ENCODE assay signal across 18 mouse cellular contexts in the genomic region with DNA sequence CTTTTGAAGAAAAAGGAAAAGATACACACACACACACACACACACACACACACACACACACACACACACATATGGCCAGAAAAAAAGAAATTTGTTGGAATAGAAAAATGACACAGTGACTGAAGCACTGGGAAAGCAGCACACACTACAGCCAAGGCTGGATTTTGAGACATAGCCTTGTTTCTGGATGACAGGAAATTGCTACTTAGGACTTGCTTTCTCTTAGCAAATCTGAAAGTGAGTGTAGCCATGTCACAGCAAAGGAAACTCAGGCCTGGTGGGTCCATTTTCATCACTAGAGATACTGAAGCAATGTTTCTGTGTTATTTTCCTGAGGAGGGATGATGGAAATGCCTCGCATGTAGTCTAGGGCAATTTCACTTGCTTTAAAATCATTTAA.
DNase-seq lines count a peak whose midpoint lies in the region; ATAC-seq and TF ChIP-seq lines count a peak whose summit lies in the region.
"Had no signal": no experiment of that assay in that cellular context is flagged by ENCODE, and none has a peak within 500 bp of the region (broad histone marks: within the 10 kb centered on the region; RNA-seq: fewer than 3 reads in every experiment).

No protein-coding gene starts in this region.

- H3K36me3 ChIP-seq in heart, embryonic 10.5 days, result no peaks in the 10 kb centered on the region
- H3K36me3 ChIP-seq in intestine, embryonic 14.5 days (ENCODE audit: control insufficient read depth, insufficient read depth, low read length), result no peaks in the 10 kb centered on the region
- H3K36me3 ChIP-seq in intestine, postnatal 0 days (ENCODE audit: control insufficient read depth, insufficient read depth), result no peaks in the 10 kb centered on the region
- H3K36me3 ChIP-seq in neural tube, embryonic 12.5 days, result no peaks in the 10 kb centered on the region
- no peaks in the 10 kb centered on the region for H3K36me3 ChIP-seq in neural tube, embryonic 15.5 days
- no peaks in the 10 kb centered on the region for H3K36me3 ChIP-seq in limb, embryonic 14.5 days (ENCODE audit: control insufficient read depth, insufficient read depth, low read length)
- H3K36me3 ChIP-seq in liver, postnatal 0 days (replicated peaks; ENCODE audit: insufficient read depth, low read length), result no peaks in the 10 kb centered on the region

- no peaks in the 10 kb centered on the region for H3K9me3 ChIP-seq in heart, embryonic 10.5 days
- H3K9me3 ChIP-seq in intestine, embryonic 14.5 days (ENCODE audit: control insufficient read depth, low read length), result no peaks in the 10 kb centered on the region
- H3K9me3 ChIP-seq in intestine, postnatal 0 days (ENCODE audit: control insufficient read depth), result no peaks in the 10 kb centered on the region
- H3K9me3 ChIP-seq in neural tube, embryonic 12.5 days, result no peaks in the 10 kb centered on the region
- no peaks in the 10 kb centered on the region for H3K9me3 ChIP-seq in neural tube, embryonic 15.5 days (replicated peaks)
- H3K9me3 ChIP-seq in limb, embryonic 14.5 days (ENCODE audit: control insufficient read depth, low read length), result no peaks in the 10 kb centered on the region
- H3K9me3 ChIP-seq in liver, postnatal 0 days (ENCODE audit: low read length), result no peaks in the 10 kb centered on the region
- H3K9me3 ChIP-seq: megakaryocyte, embryonic 14.5 days had no signal

- no peak; the same call in 1 of the 2 replicates for ATAC-seq in intestine, embryonic 14.5 days (replicated peaks; ENCODE audit: low FRiP score, low TSS enrichment, low read depth)
- ATAC-seq in intestine, postnatal 0 days, result no peak
- ATAC-seq in neural tube, embryonic 12.5 days (ENCODE audit: low FRiP score, low read depth), result no peak; the same call in 1 of the 2 replicates
- no peak for ATAC-seq in neural tube, embryonic 15.5 days (ENCODE audit: low FRiP score)
- no peak for ATAC-seq in limb, embryonic 14.5 days (ENCODE audit: low FRiP score, low read depth)
- no peak for ATAC-seq in liver, postnatal 0 days
- ATAC-seq: activated CD4-positive, CD25-positive, alpha-beta regulatory T cell, adult 4 months; lung, postnatal 0 days had no signal

- TF ChIP-seq POLR2A in limb, embryonic 14.5 days (IDR thresholded peaks at IDR 0.05; ENCODE audit: borderline replicate concordance, extremely low read depth, insufficient read depth, insufficient read length), result no peak

- no peak for DNase-seq in heart, embryonic 10.5 days (ENCODE audit: low spot score)
- no peak for DNase-seq in heart, adult 8-10 months (ENCODE audit: low spot score)
- no peak for DNase-seq in intestine, embryonic 14.5 days (ENCODE audit: low spot score)
- DNase-seq in limb, embryonic 14.5 days (ENCODE audit: low spot score), result no peak
- DNase-seq in liver, postnatal 0 days, result no peak
- DNase-seq: adrenal gland, postnatal 25 days; cerebellum, adult 8-10 months; gastrocnemius, postnatal 25 days; heart, postnatal 4 days; kidney, adult 9 months; thymus, adult 18-20 months had no signal

- H3K4me3 ChIP-seq in heart, embryonic 10.5 days, result no peak overlapping the region
- no peak overlapping the region for H3K4me3 ChIP-seq in intestine, embryonic 14.5 days (ENCODE audit: low read depth, low read length)
- H3K4me3 ChIP-seq in intestine, postnatal 0 days (ENCODE audit: low read depth, low read length), result no peak overlapping the region
- no peak overlapping the region for H3K4me3 ChIP-seq in neural tube, embryonic 12.5 days
- no peak overlapping the region for H3K4me3 ChIP-seq in neural tube, embryonic 15.5 days (replicated peaks)
- H3K4me3 ChIP-seq in limb, embryonic 14.5 days (replicated peaks; ENCODE audit: low read length), result no peak overlapping the region
- no peak overlapping the region for H3K4me3 ChIP-seq in liver, postnatal 0 days (ENCODE audit: low read depth, low read length)
- H3K4me3 ChIP-seq: megakaryocyte, embryonic 14.5 days had no signal

- TF ChIP-seq CTCF in intestine, postnatal 0 days (IDR thresholded peaks at IDR 0.05; ENCODE audit: low read depth), result no peak
- TF ChIP-seq CTCF in liver, postnatal 0 days (IDR thresholded peaks at IDR 0.05; ENCODE audit: low read depth), result no peak

- peak overlapping the region; percentile 22; the same call in 1 of the 2 replicates for H3K4me2 ChIP-seq in intestine, embryonic 14.5 days (ENCODE audit: low read length)
- no peak overlapping the region for H3K4me2 ChIP-seq in intestine, postnatal 0 days (replicated peaks; ENCODE audit: low read depth)
- H3K4me2 ChIP-seq in neural tube, embryonic 12.5 days (replicated peaks), result no peak overlapping the region
- no peak overlapping the region for H3K4me2 ChIP-seq in neural tube, embryonic 15.5 days
- H3K4me2 ChIP-seq in limb, embryonic 14.5 days (replicated peaks; ENCODE audit: low read depth, low read length, severe bottlenecking), result no peak overlapping the region
- no peak overlapping the region for H3K4me2 ChIP-seq in liver, postnatal 0 days (ENCODE audit: low read depth, low read length)
- H3K4me2 ChIP-seq: liver, embryonic 11.5 days had no signal

- no peaks in the 10 kb centered on the region for H3K27me3 ChIP-seq in heart, embryonic 10.5 days (ENCODE audit: insufficient read depth, poor library complexity, severe bottlenecking)
- H3K27me3 ChIP-seq in intestine, embryonic 14.5 days (replicated peaks; ENCODE audit: control insufficient read depth, insufficient read depth, low read length), result no peaks in the 10 kb centered on the region
- no peaks in the 10 kb centered on the region for H3K27me3 ChIP-seq in intestine, postnatal 0 days (replicated peaks; ENCODE audit: control insufficient read depth, insufficient read depth, low read length)
- H3K27me3 ChIP-seq in neural tube, embryonic 12.5 days (replicated peaks), result no peaks in the 10 kb centered on the region
- H3K27me3 ChIP-seq in neural tube, embryonic 15.5 days (replicated peaks), result no peaks in the 10 kb centered on the region
- no peaks in the 10 kb centered on the region for H3K27me3 ChIP-seq in limb, embryonic 14.5 days (ENCODE audit: control insufficient read depth, insufficient read depth, low read length)
- H3K27me3 ChIP-seq in liver, postnatal 0 days (ENCODE audit: insufficient read depth, low read length), result no peaks in the 10 kb centered on the region
- H3K27me3 ChIP-seq: megakaryocyte, embryonic 14.5 days had no signal

- 0 out of 2 replicates have a peak overlapping the region, but pooled peaks have one; percentile 27 for H3K9ac ChIP-seq in intestine, embryonic 14.5 days (ENCODE audit: low read length)
- H3K9ac ChIP-seq in intestine, postnatal 0 days (ENCODE audit: low read depth, low read length), result no peak overlapping the region
- H3K9ac ChIP-seq in neural tube, embryonic 12.5 days, result no peak overlapping the region
- no peak overlapping the region for H3K9ac ChIP-seq in neural tube, embryonic 15.5 days (replicated peaks)
- no peak overlapping the region for H3K9ac ChIP-seq in limb, embryonic 14.5 days (ENCODE audit: low read depth, low read length, severe bottlenecking)
- H3K9ac ChIP-seq in liver, postnatal 0 days (replicated peaks), result no peak overlapping the region

- no peak for TF ChIP-seq EP300 in liver, postnatal 0 days (IDR thresholded peaks at IDR 0.05; ENCODE audit: low read depth)

- H3K4me1 ChIP-seq in heart, embryonic 10.5 days, result peaks cover 22% of the 10 kb centered on the region
- H3K4me1 ChIP-seq in intestine, embryonic 14.5 days (replicated peaks; ENCODE audit: control insufficient read depth, insufficient read depth, low read length), result peaks cover 17% of the 10 kb centered on the region
- H3K4me1 ChIP-seq in intestine, postnatal 0 days (replicated peaks; ENCODE audit: control insufficient read depth, insufficient read depth, low read length), result no peaks in the 10 kb centered on the region
- H3K4me1 ChIP-seq in neural tube, embryonic 12.5 days, result peaks cover 7% of the 10 kb centered on the region
- no peaks in the 10 kb centered on the region for H3K4me1 ChIP-seq in neural tube, embryonic 15.5 days
- H3K4me1 ChIP-seq in limb, embryonic 14.5 days (ENCODE audit: control insufficient read depth, insufficient read depth, low read length), result peaks cover 8% of the 10 kb centered on the region
- no peaks in the 10 kb centered on the region for H3K4me1 ChIP-seq in liver, postnatal 0 days (ENCODE audit: insufficient read depth)

- peak overlapping the region; percentile 80 for H3K27ac ChIP-seq in heart, embryonic 10.5 days
- peak overlapping the region; percentile 76 for H3K27ac ChIP-seq in intestine, embryonic 14.5 days (ENCODE audit: low read depth)
- H3K27ac ChIP-seq in intestine, postnatal 0 days (ENCODE audit: low read depth, low read length), result no peak overlapping the region
- H3K27ac ChIP-seq in neural tube, embryonic 12.5 days, result peak overlapping the region; percentile 47; the same call in 1 of the 2 replicates
- no peak overlapping the region for H3K27ac ChIP-seq in neural tube, embryonic 15.5 days (replicated peaks)
- H3K27ac ChIP-seq in limb, embryonic 14.5 days (replicated peaks; ENCODE audit: low read depth, low read length), result peak overlapping the region; percentile 46; the same call in 1 of the 2 replicates
- no peak overlapping the region for H3K27ac ChIP-seq in liver, postnatal 0 days (ENCODE audit: low read depth)

- 10% methylated on average over 1 of the region's 1 CpGs for WGBS in heart, embryonic 10.5 days
- 0% methylated on average over 1 of the region's 1 CpGs for WGBS in intestine, embryonic 14.5 days
- WGBS in intestine, postnatal 0 days, result 3% methylated on average over 1 of the region's 1 CpGs
- 3% methylated on average over 1 of the region's 1 CpGs for WGBS in neural tube, embryonic 12.5 days
- WGBS in neural tube, embryonic 15.5 days, result 14% methylated on average over 1 of the region's 1 CpGs
- WGBS in limb, embryonic 14.5 days, result 25% methylated on average over 1 of the region's 1 CpGs
- 42% methylated on average over 1 of the region's 1 CpGs for WGBS in liver, postnatal 0 days (ENCODE audit: insufficient replicate concordance)

Comparison
In these comparisons a context has a peak if more than half of its experiments do, and no peak if none do; other contexts are left out.
1. H3K27ac ChIP-seq: peak in heart, embryonic 10.5 days (single experiment), intestine, embryonic 14.5 days (single experiment), neural tube, embryonic 12.5 days (single experiment) and limb, embryonic 14.5 days (single experiment); none in intestine, postnatal 0 days (single experiment), neural tube, embryonic 15.5 days (single experiment) and liver, postnatal 0 days (single experiment).